Mouse (Mus musculus) thymus, postnatal 25 days (tissue): ENCODE measurements around the gene Rhox12.

Source experiments
- DNase-seq: peaks from one replicate; pipeline ENCODE4 v3.0.0; 2022

Rhox12 gene

GRCm38 (mm10) chrX:38110807-38111206, at the start of gene Rhox12:
Gene Rhox12, minus strand, starts transcription at chrX:38110907.
- no peak for DNase-seq

GRCm38 (mm10) chrX:38159097-38159496, 48.4 kb upstream of the Rhox12 start:
- no peak for DNase-seq

- DNase-seq, result no peak
Measured at GRCm38 (mm10) chrX:38121478-38121877, 10.8 kb upstream of the Rhox12 start.

GRCm38 (mm10) chrX:38120982-38121381, 10.3 kb upstream of the Rhox12 start, which contains the start of gene Rhox13:
Gene Rhox13, plus strand, starts transcription at chrX:38121219.
- DNase-seq, result no peak

- DNase-seq, result no peak
Measured at GRCm38 (mm10) chrX:38085041-38085440, 25.7 kb downstream of the Rhox12 start, which contains the start of gene Rhox11. Gene Rhox11, minus strand, starts transcription at chrX:38085141.

GRCm38 (mm10) chrX:38084226-38084625, 26.5 kb downstream of the Rhox12 start:
- DNase-seq, result peak; percentile 24

- DNase-seq, result no peak
Measured at GRCm38 (mm10) chrX:38066175-38066574, 44.5 kb downstream of the Rhox12 start, which contains the start of gene Rhox10. Gene Rhox10, plus strand, starts transcription at chrX:38066475.

- no peak for DNase-seq
Measured at GRCm38 (mm10) chrX:38061544-38061943, 49.2 kb downstream of the Rhox12 start.
